Mouse (Mus musculus): ENCODE measurements at regions not wholly inside any gene's neighbourhood (a gene's known extent, or its start where the extent isn't known, plus 50 kb on each side); places are given as distances from the start of the nearest gene placed in this dataset.
"Not testable (repeated sequence)": the region's sequence is repeated elsewhere in the genome, so short reads cannot be mapped to it uniquely, and the experiment has no call there.

DNA sequence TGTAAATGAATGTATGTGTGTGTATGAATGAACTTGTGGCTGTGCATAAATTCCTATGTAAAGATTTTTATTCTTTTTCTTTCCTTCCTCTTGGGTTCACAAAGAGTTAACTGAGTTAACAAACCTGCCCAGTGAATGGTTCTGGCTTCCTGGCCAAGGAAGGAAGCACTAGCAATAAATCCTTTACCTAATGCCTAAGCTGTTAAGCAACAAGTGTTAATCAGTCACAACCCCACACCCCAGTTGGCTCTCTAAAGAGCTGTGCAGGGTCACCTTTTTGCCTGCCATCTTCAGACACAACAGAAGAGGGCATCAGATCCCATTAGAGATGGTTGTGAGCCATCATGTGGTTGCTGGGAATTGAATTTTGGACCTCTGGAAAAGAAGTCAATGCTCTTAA lies 121.2 kb upstream of the Gm21293 start:
- no peak for ATAC-seq (ENCODE audit: low read depth)
- H3K27me3 ChIP-seq (ENCODE audit: control insufficient read depth, insufficient read depth, low read length): no peaks in the 10 kb centered on the region

DNA sequence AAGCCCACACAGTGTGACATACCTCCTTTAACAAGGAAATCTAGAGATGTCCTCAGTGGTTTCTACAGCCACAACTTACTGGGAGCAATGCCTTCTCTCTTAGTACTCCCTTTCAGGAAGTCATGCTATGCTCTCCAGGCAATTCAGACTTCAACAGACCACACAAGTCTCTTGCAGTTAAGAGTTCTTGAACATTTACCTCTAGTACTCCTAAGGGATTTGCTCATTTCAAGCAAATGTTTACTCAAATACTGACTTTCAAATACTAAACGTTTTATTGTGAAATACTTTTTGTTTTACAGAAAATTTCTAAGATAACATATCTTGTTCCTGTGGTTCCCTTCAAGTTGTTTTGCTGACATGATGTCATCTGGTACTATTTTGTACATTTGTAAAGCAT lies 114.6 kb upstream of the Gm21293 start:
- H3K4me1 ChIP-seq (ENCODE audit: control insufficient read depth, insufficient read depth, low read length): no peaks in the 10 kb centered on the region
- no peaks in the 10 kb centered on the region for H3K27me3 ChIP-seq (ENCODE audit: control insufficient read depth, insufficient read depth, low read length)
- no peaks in the 10 kb centered on the region for H3K36me3 ChIP-seq (ENCODE audit: control insufficient read depth, insufficient read depth, low read length)
- WGBS: 53% methylated on average over 1 of the region's 1 CpGs
- no peak overlapping the region for H3K4me2 ChIP-seq (ENCODE audit: low read depth, low read length)
- H3K9ac ChIP-seq (replicated peaks; ENCODE audit: low read depth, low read length): no peak overlapping the region
- H3K9me3 ChIP-seq (ENCODE audit: control insufficient read depth, low read length): no peaks in the 10 kb centered on the region
- no peak for ATAC-seq (ENCODE audit: low read depth)
- no peak overlapping the region for H3K4me3 ChIP-seq (ENCODE audit: low read depth, low read length)
- no peak overlapping the region for H3K27ac ChIP-seq (ENCODE audit: low read depth, low read length)

More for the DNA sequence above, 121.2 kb upstream of the Gm21293 start:
- no peak overlapping the region for H3K27ac ChIP-seq (ENCODE audit: low read depth, low read length)
- no peak overlapping the region for H3K4me2 ChIP-seq (ENCODE audit: low read depth, low read length)
- no peak overlapping the region for H3K9ac ChIP-seq (replicated peaks; ENCODE audit: low read depth, low read length)
- H3K9me3 ChIP-seq (ENCODE audit: control insufficient read depth, low read length): no peaks in the 10 kb centered on the region
- H3K4me1 ChIP-seq (ENCODE audit: control insufficient read depth, insufficient read depth, low read length): no peaks in the 10 kb centered on the region
- no peaks in the 10 kb centered on the region for H3K36me3 ChIP-seq (ENCODE audit: control insufficient read depth, insufficient read depth, low read length)
- H3K4me3 ChIP-seq (ENCODE audit: low read depth, low read length): no peak overlapping the region

DNA sequence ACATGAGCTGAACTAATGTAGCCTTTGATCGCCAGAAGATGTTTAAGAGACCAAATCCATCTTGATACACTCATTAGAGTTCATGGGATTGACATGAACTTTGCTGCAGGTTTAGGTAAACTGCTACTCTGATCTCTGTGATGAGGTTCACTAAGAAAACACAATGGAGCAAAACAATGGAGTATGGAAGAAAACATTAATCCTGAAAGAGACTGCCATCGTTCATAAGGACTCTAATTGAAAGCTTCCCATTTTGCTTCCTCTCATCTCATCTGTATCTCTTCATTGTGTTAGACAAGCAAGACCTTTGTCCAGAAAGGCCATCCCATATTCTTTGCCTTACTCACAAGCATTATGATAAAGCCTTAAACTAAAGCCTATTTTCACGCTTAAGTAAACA lies 110.0 kb upstream of the Gm21293 start:
- Histone ChIP-seq H3K27me3 (ENCODE audit: control insufficient read depth, insufficient read depth, low read length) (no peaks in the 10 kb centered on the region), H3K4me2 (ENCODE audit: low read depth, low read length) (no peak overlapping the region), H3K4me3 (ENCODE audit: low read depth, low read length) (no peak overlapping the region), H3K9ac (replicated peaks; ENCODE audit: low read depth, low read length) (no peak overlapping the region), H3K36me3 (ENCODE audit: control insufficient read depth, insufficient read depth, low read length) (no peaks in the 10 kb centered on the region), H3K4me1 (ENCODE audit: control insufficient read depth, insufficient read depth, low read length) (no peaks in the 10 kb centered on the region), H3K27ac (ENCODE audit: low read depth, low read length) (no peak overlapping the region), H3K9me3 (ENCODE audit: control insufficient read depth, low read length) (no peaks in the 10 kb centered on the region)
- ATAC-seq (ENCODE audit: low read depth): no peak
- WGBS: 87% methylated on average over 3 of the region's 3 CpGs

- H3K27ac ChIP-seq (ENCODE audit: low read depth, low read length); ATAC-seq (ENCODE audit: low read depth); H3K4me2 ChIP-seq (ENCODE audit: low read depth, low read length); H3K4me3 ChIP-seq (ENCODE audit: low read depth, low read length); H3K9me3 ChIP-seq (ENCODE audit: control insufficient read depth, low read length); H3K4me1 ChIP-seq (ENCODE audit: control insufficient read depth, insufficient read depth, low read length); H3K36me3 ChIP-seq (ENCODE audit: control insufficient read depth, insufficient read depth, low read length); H3K9ac ChIP-seq (replicated peaks; ENCODE audit: low read depth, low read length); H3K27me3 ChIP-seq (ENCODE audit: control insufficient read depth, insufficient read depth, low read length): not testable (repeated sequence)
- WGBS: 89% methylated on average over 2 of the region's 2 CpGs
Measured at GRCm38 (mm10) chr10:104041729-104042386, 100.9 kb upstream of the Gm21293 start.

DNA sequence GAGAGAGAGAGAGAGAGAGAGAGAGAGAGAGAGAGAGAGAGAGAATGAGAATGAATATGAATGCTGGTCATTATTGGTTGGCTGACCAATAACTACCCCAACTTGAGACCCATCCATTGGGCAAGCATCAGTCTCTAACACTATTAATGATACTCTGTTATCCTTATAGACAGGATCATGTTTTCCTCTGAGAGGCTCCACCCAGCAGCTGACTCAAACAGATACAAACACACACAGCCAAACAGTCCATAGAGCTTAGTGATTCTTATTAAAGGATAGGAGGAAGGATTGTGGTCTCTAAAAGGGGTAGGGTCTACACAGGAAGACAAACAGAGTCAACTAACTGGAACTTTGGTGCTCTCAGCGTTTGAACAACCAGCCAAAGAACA lies 100.4 kb upstream of the Gm21293 start:
- Histone ChIP-seq H3K9me3 (ENCODE audit: control insufficient read depth, low read length) (no peaks in the 10 kb centered on the region), H3K4me3 (ENCODE audit: low read depth, low read length) (no peak overlapping the region), H3K9ac (replicated peaks; ENCODE audit: low read depth, low read length) (no peak overlapping the region), H3K4me1 (ENCODE audit: control insufficient read depth, insufficient read depth, low read length) (no peaks in the 10 kb centered on the region), H3K4me2 (ENCODE audit: low read depth, low read length) (no peak overlapping the region), H3K36me3 (ENCODE audit: control insufficient read depth, insufficient read depth, low read length) (no peaks in the 10 kb centered on the region), H3K27ac (ENCODE audit: low read depth, low read length) (no peak overlapping the region), H3K27me3 (ENCODE audit: control insufficient read depth, insufficient read depth, low read length) (no peaks in the 10 kb centered on the region)
- no peak for ATAC-seq (ENCODE audit: low read depth)
- 80% methylated on average over 1 of the region's 1 CpGs for WGBS

- Histone ChIP-seq H3K9me3 (ENCODE audit: control insufficient read depth, low read length) (no peaks in the 10 kb centered on the region), H3K36me3 (ENCODE audit: control insufficient read depth, insufficient read depth, low read length) (no peaks in the 10 kb centered on the region), H3K9ac (replicated peaks; ENCODE audit: low read depth, low read length) (no peak overlapping the region), H3K27me3 (ENCODE audit: control insufficient read depth, insufficient read depth, low read length) (no peaks in the 10 kb centered on the region), H3K4me1 (ENCODE audit: control insufficient read depth, insufficient read depth, low read length) (no peaks in the 10 kb centered on the region), H3K4me2 (ENCODE audit: low read depth, low read length) (no peak overlapping the region), H3K4me3 (ENCODE audit: low read depth, low read length) (no peak overlapping the region), H3K27ac (ENCODE audit: low read depth, low read length) (no peak overlapping the region)
- ATAC-seq (ENCODE audit: low read depth): no peak
- 97% methylated on average over 1 of the region's 1 CpGs for WGBS
Measured at GRCm38 (mm10) chr10:104043569-104043968, 99.2 kb upstream of the Gm21293 start.

Data from neural tube, embryonic 14.5 days (tissue).